Mouse (Mus musculus): ENCODE measurements at regions not wholly inside any gene's neighbourhood (a gene's known extent, or its start where the extent isn't known, plus 50 kb on each side); places are given as distances from the start of the nearest gene placed in this dataset.

GRCm38 (mm10) chr13:78524446-78524937, 324.9 kb upstream of the Nr2f1 start:
- TF ChIP-seq CTCF (IDR thresholded peaks at IDR 0.05; ENCODE audit: extremely low read depth, insufficient read depth, low read length) (no peak), POLR2A (IDR thresholded peaks at IDR 0.05; ENCODE audit: extremely low read depth, insufficient read depth, low read length) (no peak)
